Mouse (Mus musculus) telencephalon, adult 2 months (tissue): ENCODE data around the gene Spcs2.

Experiments used
- DNase-seq: peaks from one replicate; pipeline ENCODE4 v3.0.0-alpha.2; 2011; ENCODE audit warnings: low read depth, low spot score

Spcs2 gene

DNA sequence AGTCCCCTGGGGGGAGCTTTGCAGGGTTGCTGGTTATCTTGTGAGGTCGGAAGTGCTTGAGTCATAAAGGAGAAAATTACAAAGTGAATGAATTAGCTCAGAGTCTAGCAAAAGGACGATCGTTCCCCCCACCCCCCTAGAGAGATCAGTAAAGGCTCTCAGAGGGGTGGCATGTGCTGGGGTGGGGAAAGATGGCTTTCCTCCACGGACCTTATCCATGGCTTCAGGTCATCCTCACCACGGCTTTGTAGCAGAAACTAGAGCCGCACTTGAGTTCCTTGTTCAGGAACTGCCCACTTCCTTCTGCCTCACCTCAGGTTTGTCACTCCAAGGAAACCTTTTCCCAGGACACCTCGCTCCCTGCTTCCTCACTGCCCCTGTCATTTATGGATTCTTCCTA is at the start of gene Spcs2:
Gene Spcs2, minus strand, starts transcription at position 101 of the 400 bp plus-strand sequence.
- no peak for DNase-seq

GRCm38 (mm10) chr7:99911038-99911437 is 47.8 kb upstream of the Spcs2 start:
- no peak for DNase-seq

- no peak for DNase-seq
Observed at GRCm38 (mm10) chr7:99907463-99907862, 44.2 kb upstream of the Spcs2 start.

DNA sequence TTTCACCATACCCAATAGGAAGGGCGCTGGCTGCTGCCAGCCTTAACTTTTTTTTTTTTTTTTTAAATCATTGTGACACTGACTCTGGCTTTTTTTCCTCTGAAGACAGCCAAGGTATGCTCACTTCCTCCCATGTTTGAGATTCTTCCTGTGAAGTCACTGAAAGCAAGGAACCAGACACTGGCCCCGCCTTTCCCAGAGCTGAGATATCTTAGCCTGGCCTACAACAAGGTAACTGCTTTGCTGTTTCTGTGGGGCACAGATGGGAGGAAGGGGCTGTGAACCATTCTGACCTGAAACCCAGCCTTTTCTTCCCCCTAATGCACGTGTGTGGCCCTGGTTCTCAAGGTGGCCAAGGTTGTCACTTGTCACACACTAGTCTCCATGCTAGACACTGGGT is 43.1 kb upstream of the Spcs2 start:
- no peak for DNase-seq

DNA sequence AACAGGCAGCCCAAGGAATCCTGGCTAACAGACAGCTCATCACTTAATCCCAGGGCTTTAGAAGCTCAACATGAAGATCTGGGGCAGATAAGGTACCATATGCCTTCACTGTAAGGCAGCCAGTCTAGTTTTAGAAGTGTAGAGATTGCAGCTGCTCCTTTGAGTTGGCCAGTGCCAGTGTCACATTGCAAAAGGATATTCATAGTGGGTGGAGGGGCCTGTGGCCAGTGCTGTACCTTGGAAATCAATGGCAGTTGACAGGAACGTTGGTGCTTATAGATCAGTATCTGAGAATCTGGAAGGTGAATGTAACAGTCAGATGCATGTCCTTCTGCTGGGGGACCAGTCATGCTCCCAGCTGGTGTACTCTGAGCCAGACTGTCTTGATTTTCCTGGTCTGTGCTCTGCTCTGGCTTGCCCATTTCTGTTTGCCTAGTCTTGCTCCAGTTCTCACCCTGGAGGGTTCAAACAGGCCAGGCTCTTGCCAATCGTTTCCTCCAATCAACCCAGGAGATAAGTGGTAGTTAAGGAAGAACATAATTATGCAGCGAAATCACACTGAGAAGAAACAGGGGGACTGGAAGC is 41.3 kb upstream of the Spcs2 start:
- DNase-seq, result no peak

- no peak for DNase-seq
Observed at GRCm38 (mm10) chr7:99902918-99903665, 39.8 kb upstream of the Spcs2 start.

DNA sequence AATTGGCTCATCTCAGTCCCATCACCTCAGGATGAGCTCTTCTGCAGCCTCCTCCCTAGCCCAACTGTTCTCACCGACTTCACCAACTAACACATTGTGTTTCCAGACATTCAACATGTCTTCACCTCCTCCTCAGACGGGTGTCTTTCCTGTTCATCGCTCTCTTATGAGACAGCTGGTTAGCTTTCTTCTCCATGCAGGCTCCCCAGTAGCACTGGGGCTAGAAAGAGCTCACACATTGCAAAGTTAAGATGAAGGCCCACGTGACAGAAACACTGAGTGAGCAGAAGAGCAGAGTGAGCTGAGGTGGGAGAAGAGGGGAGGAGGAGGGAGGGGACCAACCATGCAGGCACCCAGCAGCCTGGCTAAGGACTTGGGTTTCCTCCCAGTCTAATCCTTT is 38.9 kb upstream of the Spcs2 start:
- DNase-seq, result peak; percentile 87

GRCm38 (mm10) chr7:99896905-99897304 is 33.6 kb upstream of the Spcs2 start:
- DNase-seq, result no peak

GRCm38 (mm10) chr7:99894478-99894877 is 31.2 kb upstream of the Spcs2 start:
- DNase-seq, result no peak

DNA sequence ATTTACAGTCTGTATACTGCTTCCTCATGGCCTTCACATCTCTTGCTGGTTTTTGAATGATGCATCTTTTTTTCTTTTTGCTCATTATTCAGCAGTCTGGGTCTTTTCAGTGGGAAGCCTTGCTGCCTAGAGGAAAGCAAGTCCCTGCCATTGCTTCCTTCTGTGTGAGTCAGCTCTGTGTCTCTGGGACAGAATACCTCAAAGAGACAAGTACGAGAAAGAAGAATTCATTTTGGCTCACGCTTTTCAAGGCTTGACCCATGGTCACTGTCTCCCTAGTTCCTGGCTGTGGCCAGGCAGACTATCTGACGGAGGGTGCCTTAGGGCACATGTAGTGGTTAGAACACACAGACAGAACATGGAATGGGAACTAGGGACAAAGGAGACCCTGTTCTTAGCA is 30.7 kb upstream of the Spcs2 start:
- no peak for DNase-seq

DNA sequence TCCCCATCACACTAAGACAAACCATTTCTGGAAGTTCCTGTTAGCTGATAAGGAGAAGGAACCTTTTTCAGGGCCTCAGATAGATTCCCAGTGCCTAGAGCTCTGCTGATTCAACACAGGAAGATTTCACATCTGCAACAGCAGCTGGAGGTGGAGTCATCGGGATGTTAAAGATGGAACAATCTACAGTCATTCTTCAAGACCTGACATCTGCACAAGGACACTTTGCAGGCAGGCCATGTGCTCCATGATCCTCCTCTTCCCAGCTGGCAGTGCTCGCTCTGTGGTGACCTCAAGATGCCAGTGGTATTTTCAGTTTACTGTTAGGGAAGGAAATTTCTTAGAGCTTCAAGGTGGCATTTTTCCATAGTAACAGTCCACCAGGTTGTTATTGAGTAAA is 29.1 kb upstream of the Spcs2 start:
- DNase-seq, result no peak

DNA sequence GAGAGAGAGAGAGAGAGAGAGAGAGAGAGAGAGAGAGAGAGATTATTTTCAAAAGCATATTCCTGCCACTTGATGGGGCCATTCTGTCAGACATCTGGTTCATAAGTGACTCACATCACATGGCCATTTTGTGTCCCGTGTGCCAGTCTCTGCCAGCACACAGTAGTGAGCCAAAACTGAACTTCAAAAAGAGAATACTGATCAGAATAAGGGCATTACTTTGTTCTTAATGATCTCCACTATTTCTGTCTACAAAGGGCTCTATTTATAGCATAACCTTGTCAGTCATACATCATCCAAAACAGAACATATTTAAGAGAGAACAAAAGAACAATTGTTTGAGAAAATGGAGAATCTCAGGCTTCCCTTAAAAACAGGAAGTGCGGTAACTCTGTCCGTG is 28.2 kb upstream of the Spcs2 start:
- DNase-seq, result no peak

DNA sequence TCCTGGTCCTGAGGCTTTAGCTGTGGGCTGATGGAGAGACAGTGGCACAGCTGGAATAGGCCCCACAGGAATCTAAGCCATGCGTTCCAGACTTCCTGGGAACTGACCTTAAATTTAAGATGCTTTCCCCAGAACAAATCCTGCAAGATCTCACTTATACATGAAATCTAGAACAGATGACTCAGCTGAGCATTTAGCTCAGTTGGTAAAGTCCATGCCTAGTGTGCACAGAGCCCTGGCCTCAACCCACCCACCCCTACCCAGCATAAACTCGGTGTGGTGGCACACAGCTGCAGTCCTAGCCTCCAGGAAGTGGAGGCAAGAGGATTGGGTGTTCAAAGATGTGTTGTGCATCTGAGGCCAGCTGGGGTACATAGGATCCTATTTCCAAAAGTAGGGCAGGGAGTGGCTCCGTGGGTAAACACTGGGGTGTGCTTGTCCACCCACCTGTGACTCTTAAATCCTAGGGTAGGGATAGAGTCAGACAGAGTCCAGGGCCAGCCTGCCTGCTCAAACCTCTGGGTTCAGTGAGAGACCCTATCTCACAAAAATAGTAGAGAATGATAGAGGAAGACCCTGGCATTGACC is 27.0 kb upstream of the Spcs2 start:
- no peak for DNase-seq

GRCm38 (mm10) chr7:99889175-99889880 is 26.1 kb upstream of the Spcs2 start:
- DNase-seq, result no peak

DNA sequence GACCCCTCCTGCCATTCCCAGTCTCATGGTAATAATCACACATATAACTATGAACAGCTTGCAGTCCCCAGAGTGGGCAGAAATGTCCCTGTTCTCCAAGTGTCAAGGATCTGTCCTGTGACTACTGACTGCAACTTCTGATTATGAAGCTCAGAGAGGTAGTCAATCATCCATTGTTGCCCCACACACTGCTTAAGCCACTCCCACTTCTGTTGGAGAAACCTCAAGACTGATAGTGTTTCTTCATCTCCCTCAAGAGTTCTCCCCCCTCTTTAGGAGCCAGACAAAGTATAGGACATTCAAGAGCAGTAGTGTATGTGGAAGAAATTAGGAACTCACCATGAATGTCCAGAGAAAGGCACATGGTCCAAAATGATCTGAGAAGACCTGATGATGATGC is 24.5 kb upstream of the Spcs2 start:
- DNase-seq, result no peak

DNA sequence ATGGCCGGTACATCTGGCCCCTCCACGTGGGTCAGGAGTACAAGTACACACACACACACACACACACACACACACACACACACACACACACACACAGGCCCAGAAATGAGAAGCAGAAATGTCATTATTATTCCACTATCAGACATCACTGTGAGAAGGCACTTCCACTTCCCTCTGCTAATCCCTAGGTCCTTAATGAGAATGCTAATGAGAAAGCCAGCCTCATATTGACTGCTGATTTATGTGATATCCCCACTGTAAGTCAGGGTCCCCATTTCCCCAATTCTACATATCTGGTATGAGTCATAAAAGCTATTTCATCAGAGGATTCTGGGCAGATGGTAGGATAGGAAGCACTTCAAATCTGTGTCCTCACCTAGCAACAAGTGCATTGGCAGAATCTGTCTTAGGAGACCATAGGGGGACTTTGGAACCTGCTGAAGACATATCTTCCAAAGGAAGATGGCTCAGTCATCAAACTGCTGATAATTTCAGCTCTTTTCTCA is 24.0 kb upstream of the Spcs2 start:
- DNase-seq, result no peak

DNA sequence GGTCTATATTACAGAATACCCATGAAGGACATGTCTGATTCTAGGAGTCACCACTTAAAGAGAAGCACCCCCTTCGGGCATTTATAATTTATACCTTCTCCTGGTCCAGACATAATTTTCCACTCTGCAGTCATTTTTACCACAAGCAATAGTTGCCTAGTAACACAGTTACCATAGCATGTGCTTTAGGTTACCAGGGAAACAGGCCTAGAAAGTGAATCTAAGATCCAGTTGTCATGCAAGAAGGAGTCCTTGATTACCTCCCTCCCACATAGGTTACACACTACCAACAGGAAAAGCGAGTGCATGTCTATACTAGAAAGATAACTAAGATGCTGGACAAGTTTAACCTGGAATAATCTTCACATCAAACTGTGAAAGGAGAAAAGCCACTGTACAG is 15.0 kb upstream of the Spcs2 start:
- DNase-seq, result no peak

- peak; percentile 81 for DNase-seq
Observed at GRCm38 (mm10) chr7:99876345-99876744, 13.1 kb upstream of the Spcs2 start.

DNA sequence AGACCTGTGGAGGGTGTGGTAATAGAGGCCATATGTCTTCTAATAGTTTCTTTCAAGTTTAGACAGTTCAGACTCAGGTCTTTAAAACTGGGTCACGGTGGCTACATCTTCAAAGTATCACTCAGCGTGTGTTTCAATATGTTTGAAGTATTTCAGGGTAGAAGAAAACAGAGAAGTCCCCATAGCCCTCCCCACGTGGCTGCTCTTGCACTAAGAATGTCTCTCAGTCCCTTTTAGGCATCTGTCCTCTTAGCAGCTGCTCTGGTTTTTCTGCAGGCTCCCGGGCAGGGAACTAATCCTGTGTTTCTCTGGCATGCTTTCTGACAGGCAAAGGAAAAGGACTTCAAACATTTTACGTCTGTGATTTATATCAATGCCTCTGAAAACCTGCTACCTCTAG is 12.6 kb upstream of the Spcs2 start:
- DNase-seq, result no peak

- DNase-seq, result no peak
Observed at GRCm38 (mm10) chr7:99873965-99874364, 10.7 kb upstream of the Spcs2 start.

- no peak for DNase-seq
Observed at GRCm38 (mm10) chr7:99869296-99869695, 6.0 kb upstream of the Spcs2 start.

DNA sequence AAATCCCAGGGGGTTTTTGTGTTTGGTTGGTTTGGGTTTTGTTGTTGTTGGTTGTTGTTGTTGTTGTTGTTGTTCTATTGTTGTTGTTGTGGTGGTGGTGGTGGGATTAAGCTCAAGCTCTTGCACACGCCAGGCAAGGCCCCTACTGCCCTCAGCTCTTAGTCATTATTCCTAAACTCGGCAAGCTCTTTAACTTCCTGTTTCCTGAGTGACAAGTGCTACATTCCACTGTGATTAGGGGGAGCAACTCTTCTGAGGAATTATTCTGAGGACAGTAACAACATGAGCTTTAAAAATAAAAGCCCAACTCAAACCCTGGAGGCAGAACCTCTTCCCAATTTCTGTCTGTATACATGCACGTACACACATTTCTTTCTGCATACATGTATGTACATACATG is 2.0 kb upstream of the Spcs2 start:
- DNase-seq, result no peak
